Mouse (Mus musculus) brain, adult 10 weeks (tissue): ENCODE data around the gene Mbd4. TPM values are rescaled to one million over a fixed set of nuclear protein-coding genes. Genes with fewer than 3 reads are reported as not detected.

ENCODE experiments used
- polyA plus RNA-seq: library from polyadenylated mRNA; stranded (reverse); fragments of 350-450 nt; fragmentation: Illumina TruSeq; extraction: RNeasy Lipid Tissue Mini Kit (QIAGEN cat#74804); gene quantifications from one replicate; pipeline ENCODE4 v1.2.3, GENCODE M21; 2015; ENCODE audit warnings: low read depth, low replicate concordance

The Mbd4 gene
- polyA plus RNA-seq: 7.2 TPM

DNA sequence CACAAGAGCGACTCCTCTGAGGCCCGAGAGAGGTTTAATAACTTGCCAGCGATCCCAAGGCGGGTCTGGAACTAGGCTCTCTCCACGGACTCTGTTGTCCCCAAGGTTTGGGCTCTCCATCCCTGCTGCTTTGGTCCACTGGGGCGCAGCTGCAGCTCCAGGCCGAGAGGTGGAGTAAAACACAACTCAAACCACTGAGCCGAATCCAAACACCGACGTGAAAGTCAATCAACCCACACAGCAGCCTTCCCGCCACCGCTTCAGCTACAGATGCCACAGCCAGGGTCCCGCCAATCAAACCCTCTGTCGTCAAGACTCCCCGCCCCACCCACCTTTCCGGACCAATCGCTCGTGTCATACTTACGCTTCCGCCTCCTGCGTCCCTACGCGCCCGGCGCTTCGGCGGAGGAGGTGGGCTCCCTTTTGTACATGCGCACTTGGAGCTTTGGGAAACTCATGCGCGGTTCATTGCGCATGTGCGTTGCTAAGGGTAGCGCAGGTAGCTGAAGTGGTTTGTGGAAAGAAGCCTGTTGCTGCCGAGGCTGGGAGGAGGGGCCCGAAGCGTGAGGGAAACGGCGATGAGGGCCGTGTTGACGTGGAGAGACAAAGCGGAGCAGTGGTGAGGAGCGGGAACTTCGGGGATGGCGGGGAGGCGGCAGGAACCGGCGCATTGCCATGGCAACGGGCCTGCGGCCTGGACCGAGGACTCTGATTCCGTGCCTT, at the start of gene Mbd4, which contains the start of gene Ift122:
Gene Mbd4, minus strand, starts transcription at position 281 of the 723 bp plus-strand sequence.
Gene Ift122, plus strand, starts transcription at position 380 of the 723 bp plus-strand sequence.

DNA sequence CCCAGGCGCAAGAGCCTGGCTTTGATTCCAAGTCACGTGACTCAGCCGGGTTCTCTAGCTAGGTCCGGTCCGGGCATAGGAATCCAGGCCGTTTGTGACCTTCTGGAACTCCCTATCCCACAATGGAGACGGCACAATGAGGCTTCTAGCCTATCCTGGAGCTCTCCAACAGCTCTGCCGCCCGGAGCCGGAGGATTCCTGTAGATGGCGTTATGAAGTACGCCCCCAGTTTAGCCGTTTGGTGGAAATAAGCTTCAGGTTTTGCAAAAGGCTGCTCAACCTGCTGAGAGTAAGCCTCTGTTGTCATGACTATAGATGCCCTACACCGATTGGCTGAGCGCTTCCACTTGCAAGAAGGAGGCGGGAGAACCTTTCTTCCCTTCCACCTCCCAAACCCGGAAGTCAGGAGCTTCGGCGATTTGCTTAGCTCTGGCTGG, 15.0 kb downstream of the Mbd4 start, which contains the start of gene Efcab12:
Gene Efcab12, minus strand, starts transcription at position 252 of the 437 bp plus-strand sequence.

DNA sequence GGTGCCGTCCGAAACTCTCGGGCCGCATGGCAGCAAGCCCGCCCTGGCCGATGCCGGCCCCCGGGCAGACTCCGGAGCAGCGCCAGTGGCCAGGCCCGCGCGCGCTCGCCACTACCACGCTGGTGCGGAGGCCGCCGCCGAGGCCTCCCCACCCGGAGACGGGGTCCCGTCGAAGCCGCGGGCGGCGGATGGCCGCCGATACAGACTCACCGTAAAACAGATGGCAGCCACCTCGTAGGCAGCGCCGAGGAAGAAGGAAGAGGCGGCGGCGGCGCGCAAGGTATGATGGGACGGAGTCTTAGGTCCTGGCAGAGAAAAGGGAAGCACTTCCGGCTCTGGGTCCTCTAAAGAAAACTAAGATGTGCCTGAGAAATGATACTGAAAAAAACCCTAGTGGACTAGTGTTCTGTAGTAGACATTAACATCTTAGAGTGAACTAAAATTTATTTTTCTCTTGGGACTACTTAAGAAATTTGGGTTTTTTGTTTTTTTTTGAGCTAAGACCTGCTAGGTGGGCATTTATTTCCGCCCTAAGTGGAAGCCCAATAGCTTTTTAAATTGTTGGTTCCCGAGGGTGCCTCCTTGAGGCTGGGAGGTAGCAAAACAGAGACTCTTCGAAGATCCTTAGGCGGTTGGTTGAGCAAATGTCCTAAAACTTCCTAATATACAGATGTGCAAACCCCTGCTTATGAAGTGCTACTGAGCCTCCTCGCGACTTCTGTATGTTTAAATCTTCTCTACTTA, 44.5 kb downstream of the Mbd4 start, which contains the start of gene Rpl32:
Gene Rpl32, minus strand, starts transcription at position 260 of the 744 bp plus-strand sequence.

Other genes with a start within 250 kb of the Mbd4 start
- 75.3 TPM for gene Raf1, start 176.7 kb downstream of the Mbd4 start, polyA plus RNA-seq
- 5.3 TPM for gene Tmem40, start 91.0 kb downstream of the Mbd4 start, polyA plus RNA-seq
- 1.6 TPM for gene Cand2, start 78.8 kb downstream of the Mbd4 start, polyA plus RNA-seq
- gene Rpl32, start 44.6 kb downstream of the Mbd4 start, polyA plus RNA-seq: 1,156 TPM
- 5.6 TPM for gene Efcab12, start 15.0 kb downstream of the Mbd4 start, polyA plus RNA-seq
- gene Ift122, start 99 bp upstream of the Mbd4 start, polyA plus RNA-seq: 19.4 TPM
- gene Rho, start 78.4 kb upstream of the Mbd4 start, polyA plus RNA-seq: 0.24 TPM
- gene H1foo, start 91.6 kb upstream of the Mbd4 start, polyA plus RNA-seq: not detected
- gene Plxnd1, start 141.6 kb upstream of the Mbd4 start, polyA plus RNA-seq: 61.0 TPM